Mouse (Mus musculus) cortical plate, adult 2 months (tissue): ENCODE measurements around the gene Tmem251.

Source experiments
- CTCF ChIP-seq: fragments of 200-500 bp; IDR thresholded peaks from 2 replicates; pipeline ENCODE4 v1.5.1; 2011; ENCODE audit warnings: mild to moderate bottlenecking, control low read depth, low read length; ENCODE audit not compliant: insufficient read depth; ENCODE audit errors: extremely low read depth
- POLR2A ChIP-seq: fragments of 200-500 bp; IDR thresholded peaks from 2 replicates; pipeline ENCODE4 v1.6.1; 2011; ENCODE audit warnings: mild to moderate bottlenecking, low read length, control low read depth; ENCODE audit not compliant: insufficient read depth; ENCODE audit errors: extremely low read depth

DNA sequence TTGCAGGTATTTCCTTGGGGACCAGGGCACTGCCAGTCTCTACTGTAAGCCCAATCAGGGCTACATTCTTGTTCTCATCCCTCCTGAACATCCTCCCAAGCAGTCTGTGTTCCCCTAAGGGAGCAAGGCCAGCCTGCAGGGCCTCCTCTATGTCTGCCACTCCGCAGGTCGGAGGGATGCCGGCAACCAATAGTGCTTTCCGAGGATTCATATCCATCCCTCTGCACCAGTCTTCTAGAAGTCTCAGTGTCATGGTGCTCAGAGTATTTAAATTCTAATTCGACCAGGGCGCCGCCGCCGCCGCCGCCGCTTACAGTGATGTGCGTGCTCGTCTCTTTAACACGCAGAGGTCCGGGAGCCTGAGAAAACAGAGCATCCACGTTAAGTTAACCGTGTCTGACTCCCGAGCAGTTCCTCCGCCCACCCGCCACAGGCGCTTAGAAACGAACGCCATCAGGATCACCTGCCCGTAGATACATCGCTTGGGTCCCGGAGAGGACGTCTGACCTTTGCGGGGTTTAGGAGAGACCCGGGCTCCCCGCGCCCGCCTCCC is 450 bp upstream of the Tmem251 start:
- no peak for TF ChIP-seq CTCF
- no peak for TF ChIP-seq POLR2A
